Mouse (Mus musculus) ES-E14 (cell line): ENCODE measurements around the gene Slamf1. TPM values are rescaled to one million over a fixed set of nuclear protein-coding genes. Genes with fewer than 3 reads are reported as not detected.

Experiments
- DNase-seq: peaks from one replicate; pipeline ENCODE4 v3.0.0-alpha.2; 2013; ENCODE audit warnings: low read depth, low spot score
- H3K27ac ChIP-seq: 2 replicates; pipeline ENCODE4 v1.5.1; 2012; ENCODE audit warnings: low read depth, mild to moderate bottlenecking, low read length, moderate library complexity, mixed read lengths; ENCODE audit not compliant: poor library complexity, insufficient read depth, severe bottlenecking
- H3K36me3 ChIP-seq: 2 replicates; pipeline ENCODE4 v1.6.1; 2012; ENCODE audit warnings: mild to moderate bottlenecking, low read length, moderate library complexity, mixed read lengths; ENCODE audit not compliant: control insufficient read depth, poor library complexity, insufficient read depth, severe bottlenecking
- H3K4me1 ChIP-seq, 2 experiments: fragments of 150-350 bp in 1 of 2; sonication (generic) in 1 of 2; 2 replicates each; pipeline ENCODE4 v1.6.1; 2012; ENCODE audit warnings: low read length in 2 of 2, mild to moderate bottlenecking in 1 of 2, mixed read lengths in 1 of 2; ENCODE audit not compliant: control insufficient read depth in 2 of 2, insufficient read depth in 2 of 2, poor library complexity in 1 of 2
- H3K4me3 ChIP-seq, 2 experiments: fragments of 150-350 bp in 1 of 2; sonication (generic) in 1 of 2; 2 replicates each; pipeline ENCODE4 v1.5.1; 2012; ENCODE audit warnings: low read length in 2 of 2, low read depth in 1 of 2, mild to moderate bottlenecking in 1 of 2, mixed read lengths in 1 of 2; ENCODE audit not compliant: insufficient read depth in 1 of 2, poor library complexity in 1 of 2, severe bottlenecking in 1 of 2
- H3K9ac ChIP-seq: 2 replicates; pipeline ENCODE4 v1.6.1; 2012; ENCODE audit warnings: low read depth, mild to moderate bottlenecking, low read length, mixed read lengths; ENCODE audit not compliant: poor library complexity, insufficient read depth, severe bottlenecking
- H3K9me3 ChIP-seq: fragments of 150-350 bp; sonication (generic); 2 replicates; pipeline ENCODE4 v1.6.1; 2012; ENCODE audit warnings: low read depth, mild to moderate bottlenecking, low read length; ENCODE audit not compliant: control insufficient read depth, insufficient read depth
- CHD2 ChIP-seq: IDR thresholded peaks from 2 replicates; pipeline ENCODE4 v1.6.1; 2014; ENCODE audit warnings: mild to moderate bottlenecking, low read depth, low read length, inconsistent platforms
- HCFC1 ChIP-seq: IDR thresholded peaks from 2 replicates; pipeline ENCODE4 v1.6.1; 2012; ENCODE audit warnings: low read length, inconsistent platforms, borderline replicate concordance; ENCODE audit not compliant: insufficient read depth
- MAFK ChIP-seq: IDR thresholded peaks from 2 replicates; pipeline ENCODE4 v1.6.1; 2014; ENCODE audit warnings: mild to moderate bottlenecking, low read depth, low read length, inconsistent platforms; ENCODE audit not compliant: insufficient read depth
- ZC3H11A ChIP-seq: IDR thresholded peaks from 2 replicates; pipeline ENCODE4 v1.6.1; 2012; ENCODE audit warnings: low read depth, mild to moderate bottlenecking, inconsistent platforms, low read length, borderline replicate concordance
- ZNF384 ChIP-seq: IDR thresholded peaks from 2 replicates; pipeline ENCODE4 v1.6.1; 2012; ENCODE audit warnings: low read depth, low read length, inconsistent platforms
- in situ Hi-C, 2 experiments: fragments of 600-800 bp; cut with MboI; formaldehyde crosslinking; loops; one replicate each; pipeline ENCODE4 v1.15.1; 2025; ENCODE audit warnings: low sequenced_read_pairs in 2 of 2, inconsistent platforms in 1 of 2; ENCODE audit not compliant: unreplicated experiment in 2 of 2
- total RNA-seq: library from RNA; depleted of rRNA; stranded (reverse); fragments of 300-350 nt; gene quantifications from 2 replicates; pipeline ENCODE4 v1.2.3, GENCODE M21; 2012; rRNA removed

Slamf1 gene
- total RNA-seq, 1 experiment = 0.67 TPM

GRCm38 (mm10) chr1:171845035-171845754 lies 78.3 kb downstream of the Slamf1 start:
- Histone ChIP-seq H3K36me3 (no peaks in the 10 kb centered on the region), H3K9me3 (no peaks in the 10 kb centered on the region), H3K4me1 (no peaks in the 10 kb centered on the region), H3K4me3 (no peak overlapping the region), H3K9ac (no peak overlapping the region), H3K27ac (no peak overlapping the region)
- in situ Hi-C loops = no loop called here
- DNase-seq = no peak
- TF ChIP-seq ZC3H11A = no peak
- TF ChIP-seq CHD2 = no peak
- TF ChIP-seq ZNF384 = no peak
- no peak for TF ChIP-seq MAFK
- no peak for TF ChIP-seq HCFC1

GRCm38 (mm10) chr1:171848201-171848600 lies 81.3 kb downstream of the Slamf1 start:
- TF ChIP-seq CHD2 (no peak), HCFC1 (no peak), ZC3H11A (no peak), ZNF384 (no peak), MAFK (no peak)
- no peaks in the 10 kb centered on the region for H3K36me3 ChIP-seq
- H3K4me1 ChIP-seq = no peaks in the 10 kb centered on the region
- no peaks in the 10 kb centered on the region for H3K9me3 ChIP-seq
- H3K9ac ChIP-seq = no peak overlapping the region
- no peak overlapping the region for H3K27ac ChIP-seq
- no peak for DNase-seq
- no peak overlapping the region for H3K4me3 ChIP-seq
- in situ Hi-C loops = no loop called here

DNA sequence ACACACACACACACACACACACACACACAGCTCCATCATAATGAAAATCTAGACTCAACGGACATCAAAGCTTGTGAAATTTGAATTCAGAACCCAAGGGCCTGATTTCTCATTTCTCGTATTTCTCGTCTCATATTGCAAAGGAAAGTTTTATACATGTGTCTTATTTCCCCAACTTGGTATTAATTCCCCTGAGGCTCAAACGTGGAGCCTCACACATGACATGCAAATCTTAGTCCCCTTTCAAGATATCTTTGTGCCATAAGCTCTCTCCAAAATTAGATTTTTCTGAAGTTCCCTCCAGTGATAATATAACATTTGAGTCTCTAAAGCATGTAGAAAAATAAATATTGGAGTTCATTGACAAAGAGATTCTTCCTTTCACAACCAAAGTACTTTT lies 81.8 kb downstream of the Slamf1 start:
- Histone ChIP-seq H3K36me3 (no peaks in the 10 kb centered on the region), H3K4me3 (no peak overlapping the region), H3K27ac (no peak overlapping the region), H3K9me3 (no peaks in the 10 kb centered on the region), H3K4me1 (no peaks in the 10 kb centered on the region), H3K9ac (no peak overlapping the region)
- TF ChIP-seq ZC3H11A (no peak), HCFC1 (no peak), CHD2 (no peak), ZNF384 (no peak), MAFK (no peak)
- in situ Hi-C loops = no loop called here
- no peak for DNase-seq

GRCm38 (mm10) chr1:171849454-171849853 lies 82.5 kb downstream of the Slamf1 start:
- Histone ChIP-seq H3K36me3 (no peaks in the 10 kb centered on the region), H3K9ac (no peak overlapping the region), H3K27ac (no peak overlapping the region), H3K9me3 (no peaks in the 10 kb centered on the region), H3K4me1 (no peaks in the 10 kb centered on the region), H3K4me3 (no peak overlapping the region)
- DNase-seq = no peak
- no peak for TF ChIP-seq ZC3H11A
- TF ChIP-seq HCFC1 = no peak
- no peak for TF ChIP-seq MAFK
- TF ChIP-seq ZNF384 = no peak
- no peak for TF ChIP-seq CHD2
- in situ Hi-C loops = no loop called here

Other genes with a start within 250 kb of the Slamf1 start
- not detected in 2 replicates for gene Itln1, start 231.8 kb upstream of the Slamf1 start, total RNA-seq
- gene Cd244a, start 207.9 kb upstream of the Slamf1 start, total RNA-seq = not detected in 2 replicates
- 0.13 TPM in 1 of 2 replicates, not detected in the other for gene Ly9, start 159.7 kb upstream of the Slamf1 start, total RNA-seq
- not detected in 2 replicates for gene Slamf7, start 114.1 kb upstream of the Slamf1 start, total RNA-seq
- 0.22 TPM in 1 of 2 replicates, not detected in the other for gene Cd48, start 85.1 kb upstream of the Slamf1 start, total RNA-seq
- 0.09 TPM in 1 of 2 replicates, not detected in the other for gene Cd84, start 72.6 kb downstream of the Slamf1 start, total RNA-seq
- gene Gm10521, start 128.5 kb downstream of the Slamf1 start, total RNA-seq = not detected in 2 replicates
- 0.31 TPM in 1 of 2 replicates, not detected in the other for gene Slamf6, start 150.4 kb downstream of the Slamf1 start, total RNA-seq